Mouse (Mus musculus) Patski (cell line): ENCODE results near the gene Phb2. TPM values are rescaled to one million over a fixed set of nuclear protein-coding genes. Genes with fewer than 3 reads are reported as not detected.

ENCODE experiments used
- ATAC-seq: fragments of 100-300 bp; one replicate; pipeline ENCODE4 v1.8.0; 2021
- CTCF ChIA-PET: fragments of 350-600 bp; sonication (Branson Sonifier 250); formaldehyde crosslinking; loops from one replicate; lab custom pipeline; 2022; ENCODE audit warnings: inconsistent platforms; lab: Charles Lee
- POLR2A ChIA-PET: fragments of 350-600 bp; sonication (Branson Sonifier 250); formaldehyde crosslinking; loops from one replicate; lab custom pipeline; 2022; ENCODE audit warnings: antibody characterized with exemption, inconsistent platforms; lab: Charles Lee
- DNase-seq: peaks from one replicate; pipeline ENCODE4 v3.0.0-alpha.2; 2011; ENCODE audit warnings: low read depth, low spot score
- H3K27me3 ChIP-seq: fragments of 371-371 bp; one replicate; pipeline ENCODE4 v1.5.1; 2021
- CTCF ChIP-seq: fragments of 100-300 bp; IDR thresholded peaks from one replicate; pipeline ENCODE4 v1.5.1; 2021
- in situ Hi-C: fragments of 300-500 bp; cut with MboI; formaldehyde crosslinking; loops from 3 replicates; pipeline ENCODE4 v1.11.1; 2018; ENCODE audit warnings: low pct_unique_long_range_greater_than_20kb, mixed read lengths
- polyA plus RNA-seq: library from polyadenylated mRNA; unstranded; gene quantifications from one replicate; pipeline ENCODE4 v1.2.3, GENCODE M21; 2021

Gene Phb2
- polyA plus RNA-seq, 1 experiment from 2014 or later, result 275 TPM

GRCm38 (mm10) chr6:124756652-124757350 lies 44.7 kb downstream of the Phb2 start:
- TF ChIP-seq CTCF, result no peak
- ChIA-PET CTCF (interaction anchor here (3.2 kb wide), 1 partner anchor 12 kb away, joined by 19 read pairs; no protein-coding TSS in a partner anchor), POLR2A (interaction anchor here (0.6 to 3.5 kb wide), 6 partner anchors 10 to 63 kb away, joined by 3 to 25 read pairs (median 6); partner anchors contain the start of gene Grcc10)
- no peaks in the 10 kb centered on the region for H3K27me3 ChIP-seq
- in situ Hi-C loops, result loop anchor here (25.0 kb wide), 1 partner anchor 270 kb away; the partner anchor contains the start of gene C1rl
- ATAC-seq (peak; percentile 49), DNase-seq (no peak)

GRCm38 (mm10) chr6:124757351-124757880 lies 45.3 kb downstream of the Phb2 start:
- CTCF ChIA-PET, result interaction anchor here (1.0 to 3.2 kb wide), 5 partner anchors 13 to 48 kb away, joined by 3 to 19 read pairs (median 7); partner anchors contain the start of gene Grcc10
- in situ Hi-C loops, result loop anchor here (25.0 kb wide), 1 partner anchor 270 kb away; the partner anchor contains the start of gene C1rl
- H3K27me3 ChIP-seq, result no peaks in the 10 kb centered on the region
- ATAC-seq, result no peak
- no peak for DNase-seq
- POLR2A ChIA-PET, result interaction anchor here (0.6 to 3.5 kb wide), 6 partner anchors 13 to 63 kb away, joined by 3 to 25 read pairs (median 6); partner anchors contain the start of gene Grcc10
- no peak for TF ChIP-seq CTCF

- POLR2A ChIA-PET, result interaction anchor here (0.6 to 3.5 kb wide), 8 partner anchors 14 to 1884 kb away, joined by 3 to 25 read pairs (median 4); partner anchors contain the start of genes Grcc10 and Necap1
- CTCF ChIA-PET, result interaction anchor here (1.0 to 3.2 kb wide), 9 partner anchors 13 to 95 kb away, joined by 3 to 19 read pairs (median 4); partner anchors contain the start of genes Grcc10 and Lpcat3
- no peak for DNase-seq
- no peak for TF ChIP-seq CTCF
- no peak for ATAC-seq
- in situ Hi-C loops, result loop anchor here (25.0 kb wide), 1 partner anchor 271 kb away; the partner anchor contains the start of gene C1rl
- no peaks in the 10 kb centered on the region for H3K27me3 ChIP-seq
Observed at GRCm38 (mm10) chr6:124757909-124758848, 46.0 kb downstream of the Phb2 start.

GRCm38 (mm10) chr6:124758849-124759232 lies 46.7 kb downstream of the Phb2 start:
- no peak for ATAC-seq
- ChIA-PET POLR2A (interaction anchor here (0.6 to 3.5 kb wide), 9 partner anchors 14 to 1885 kb away, joined by 3 to 25 read pairs (median 3); partner anchors contain the start of gene Necap1), CTCF (interaction anchor here (0.9 to 3.2 kb wide), 18 partner anchors 14 to 121 kb away, joined by 3 to 19 read pairs (median 4); partner anchors contain the start of genes Emg1, Grcc10, Lpcat3 and Lrrc23)
- in situ Hi-C loops, result loop anchor here (25.0 kb wide), 1 partner anchor 272 kb away; the partner anchor contains the start of gene C1rl
- no peak for DNase-seq
- no peak for TF ChIP-seq CTCF
- H3K27me3 ChIP-seq, result no peaks in the 10 kb centered on the region

GRCm38 (mm10) chr6:124759259-124759658 lies 47.1 kb downstream of the Phb2 start:
- H3K27me3 ChIP-seq, result no peaks in the 10 kb centered on the region
- in situ Hi-C loops, result loop anchor here (25.0 kb wide), 1 partner anchor 272 kb away; the partner anchor contains the start of gene C1rl
- DNase-seq, result peak; percentile 61
- no peak for TF ChIP-seq CTCF
- ChIA-PET CTCF (interaction anchor here (0.9 to 3.2 kb wide), 17 partner anchors 14 to 122 kb away, joined by 3 to 19 read pairs (median 4); partner anchors contain the start of genes Emg1, Grcc10, Lpcat3 and Lrrc23), POLR2A (interaction anchor here (0.6 to 3.5 kb wide), 8 partner anchors 15 to 1885 kb away, joined by 3 to 25 read pairs (median 3); partner anchors contain the start of gene Necap1)
- ATAC-seq, result peak; percentile 23

- ChIA-PET CTCF (no interaction called here), POLR2A (no interaction called here)
- no peaks in the 10 kb centered on the region for H3K27me3 ChIP-seq
- in situ Hi-C loops, result loop anchor here (25.0 kb wide), 1 partner anchor 279 kb away; the partner anchor contains the start of gene C1rl
- no peak for TF ChIP-seq CTCF
- ATAC-seq, result no peak
- DNase-seq, result no peak
Observed at GRCm38 (mm10) chr6:124765951-124766350, 53.8 kb downstream of the Phb2 start.

Other genes starting within 250 kb of the Phb2 start
- gene Clstn3, start 247.5 kb upstream of the Phb2 start, polyA plus RNA-seq, result 0.68 TPM
- gene C1rl, start 219.2 kb upstream of the Phb2 start, polyA plus RNA-seq, result 20.3 TPM
- 59.0 TPM for gene C1ra, start 199.9 kb upstream of the Phb2 start, polyA plus RNA-seq
- gene C1s1, start 170.0 kb upstream of the Phb2 start, polyA plus RNA-seq, result 60.3 TPM
- 7.9 TPM for gene C1rb, start 142.0 kb upstream of the Phb2 start, polyA plus RNA-seq
- 6.1 TPM for gene C1s2, start 76.3 kb upstream of the Phb2 start, polyA plus RNA-seq
- gene Lpcat3, start 49.3 kb upstream of the Phb2 start, polyA plus RNA-seq, result 107 TPM
- gene Emg1, start 158 bp upstream of the Phb2 start, polyA plus RNA-seq, result 100 TPM
- gene Ptpn6, start 26.4 kb downstream of the Phb2 start, polyA plus RNA-seq, result 1.5 TPM
- gene Grcc10, start 29.0 kb downstream of the Phb2 start, polyA plus RNA-seq, result 270 TPM
- 0.82 TPM for gene Gm45234, start 43.7 kb downstream of the Phb2 start, polyA plus RNA-seq
- gene Atn1, start 44.2 kb downstream of the Phb2 start, polyA plus RNA-seq, result 100.0 TPM
- 25.8 TPM for gene Eno2, start 57.3 kb downstream of the Phb2 start, polyA plus RNA-seq
- not detected for gene Lrrc23, start 67.4 kb downstream of the Phb2 start, polyA plus RNA-seq
- 23.6 TPM for gene Spsb2, start 96.3 kb downstream of the Phb2 start, polyA plus RNA-seq
- gene Tpi1, start 102.0 kb downstream of the Phb2 start, polyA plus RNA-seq, result 1,211 TPM
- 130 TPM for gene Usp5, start 117.1 kb downstream of the Phb2 start, polyA plus RNA-seq
- gene Cdca3, start 117.2 kb downstream of the Phb2 start, polyA plus RNA-seq, result 66.3 TPM
- 0.09 TPM for gene Gnb3, start 127.9 kb downstream of the Phb2 start, polyA plus RNA-seq
- gene P3h3, start 145.4 kb downstream of the Phb2 start, polyA plus RNA-seq, result 15.1 TPM
- gene Gpr162, start 151.6 kb downstream of the Phb2 start, polyA plus RNA-seq, result 10.3 TPM
- gene Cd4, start 175.9 kb downstream of the Phb2 start, polyA plus RNA-seq, result not detected
- 0.49 TPM for gene Lag3, start 199.4 kb downstream of the Phb2 start, polyA plus RNA-seq
- gene Ptms, start 207.8 kb downstream of the Phb2 start, polyA plus RNA-seq, result 850 TPM
- 442 TPM for gene Mlf2, start 219.1 kb downstream of the Phb2 start, polyA plus RNA-seq